Mouse (Mus musculus): ENCODE measurements around the gene Btf3.

- TF ChIP-seq CTCF (IDR thresholded peaks at IDR 0.05 in 2 of 3, conservative IDR thresholded peaks at IDR 0.05 in 1 of 3; ENCODE audit: control insufficient read depth in 1 of 3, insufficient read depth in 1 of 3, low read depth in 2 of 3, low read length in 3 of 3, poor library complexity in 1 of 3, severe bottlenecking in 1 of 3) = peak in 1 of 3 experiments; percentile 21; a peak in 1 of 6 replicates
- no peak for TF ChIP-seq POLR2A (IDR thresholded peaks at IDR 0.05; ENCODE audit: control insufficient read depth in 1 of 2, insufficient read depth in 1 of 2, low read depth in 1 of 2, low read length in 2 of 2, poor library complexity in 1 of 2)
- no peak for TF ChIP-seq NELFE (IDR thresholded peaks at IDR 0.05; ENCODE audit: low read depth, low read length)
- no peak for TF ChIP-seq ZKSCAN1 (IDR thresholded peaks at IDR 0.05; ENCODE audit: low read depth, low read length)
- TF ChIP-seq USF1 (IDR thresholded peaks at IDR 0.05; ENCODE audit: low read depth, low read length) = no peak
- TF ChIP-seq KAT2A (conservative IDR thresholded peaks at IDR 0.05; ENCODE audit: low read depth, low read length) = no peak
- TF ChIP-seq SIN3A (IDR thresholded peaks at IDR 0.05; ENCODE audit: low read length) = no peak
- no peak for TF ChIP-seq MEF2A (IDR thresholded peaks at IDR 0.05; ENCODE audit: extremely low read depth, insufficient replicate concordance, low read depth, low read length, poor library complexity, severe bottlenecking)
- TF ChIP-seq E2F4 (IDR thresholded peaks at IDR 0.05; ENCODE audit: borderline replicate concordance, low read depth, low read length) = no peak
- no peak for TF ChIP-seq MAFK (IDR thresholded peaks at IDR 0.05; ENCODE audit: borderline replicate concordance, low read depth, low read length)
Measured at GRCm38 (mm10) chr13:98290719-98291118, 26.1 kb downstream of the Btf3 start.

Measured in MEL (cell line).